Mouse (Mus musculus) heart, postnatal 0 days (tissue): Measurements from ENCODE around the gene Shkbp1. TPM values are rescaled to one million over a fixed set of nuclear protein-coding genes. Genes with fewer than 3 reads are reported as not detected.

Source experiments
- ATAC-seq: fragments of 200-750 bp; cut with Nextera tagmentation; 2 replicates; pipeline ENCODE4 v1.8.0; 2017; ENCODE audit warnings: low read depth, moderate number of reproducible peaks, moderate library complexity; ENCODE audit not compliant: insufficient read depth
- DNase-seq: peaks from one replicate; pipeline ENCODE4 v3.0.0-alpha.2; 2016; ENCODE audit warnings: low spot score
- H3K27ac ChIP-seq: fragments of 300-500 bp; sonication (generic); 2 replicates; pipeline ENCODE4 v1.5.1; 2014; ENCODE audit warnings: low read depth, mild to moderate bottlenecking
- H3K27me3 ChIP-seq: fragments of 300-500 bp; sonication (generic); 2 replicates; pipeline ENCODE4 v1.6.1; 2014; ENCODE audit warnings: low read length, mixed read lengths; ENCODE audit not compliant: control insufficient read depth, insufficient read depth
- H3K36me3 ChIP-seq: fragments of 300-500 bp; sonication (generic); replicated peaks from 2 replicates; pipeline ENCODE4 v1.6.1; 2014; ENCODE audit warnings: low read length, mixed read lengths; ENCODE audit not compliant: control insufficient read depth, insufficient read depth
- H3K4me1 ChIP-seq: fragments of 300-500 bp; sonication (generic); 2 replicates; pipeline ENCODE4 v1.6.1; 2014; ENCODE audit warnings: antibody characterized with exemption; ENCODE audit not compliant: control insufficient read depth, insufficient read depth
- H3K4me2 ChIP-seq: fragments of 300-500 bp; sonication (generic); 2 replicates; pipeline ENCODE4 v1.6.1; 2014; ENCODE audit warnings: low read depth, mild to moderate bottlenecking, low read length, moderate library complexity
- H3K4me3 ChIP-seq: fragments of 300-500 bp; sonication (generic); 2 replicates; pipeline ENCODE4 v1.5.1; 2014; ENCODE audit warnings: low read depth, low read length
- H3K9ac ChIP-seq: fragments of 300-500 bp; sonication (generic); replicated peaks from 2 replicates; pipeline ENCODE4 v1.6.1; 2014; ENCODE audit warnings: low read depth, low read length, mixed read lengths
- H3K9me3 ChIP-seq: fragments of 300-500 bp; sonication (generic); replicated peaks from 2 replicates; pipeline ENCODE4 v1.6.1; 2016; ENCODE audit warnings: low read length; ENCODE audit not compliant: control insufficient read depth
- CTCF ChIP-seq: IDR thresholded peaks from 2 replicates; pipeline ENCODE4 v1.5.1; 2016; ENCODE audit warnings: antibody characterized with exemption, control low read depth, low read depth
- EP300 ChIP-seq: IDR thresholded peaks from 2 replicates; pipeline ENCODE4 v1.6.1; 2016; ENCODE audit warnings: antibody characterized with exemption, low read depth
- WGBS: fragments of 180-500 bp; shearing (Covaris S2); extraction: QIAGEN DNeasy Blood & Tissue Kit; methylation state at CpG from one replicate; pipeline ENCODE4 v1.1.7; 2014; 5-methylcytosine and 5-hydroxymethylcytosine counted together
- polyA plus RNA-seq: library from polyadenylated mRNA; unstranded; fragments of >200 nt; fragmentation: Nextera tagmentation; extraction: Ambion mirVana; gene quantifications from 2 replicates; pipeline ENCODE4 v1.2.1, GENCODE M21; 2015
- total RNA-seq: library from RNA; depleted of rRNA; stranded (reverse); fragments of >200 nt; gene quantifications from 2 replicates; pipeline ENCODE4 v1.2.3, GENCODE M21; 2014; ENCODE audit warnings: low replicate concordance

Gene Shkbp1
- total and polyA plus RNA-seq, 2 experiments from 2014 or later: 16.7 to 18.3 TPM

GRCm38 (mm10) chr7:27396184-27397047 is 40.6 kb upstream of the Shkbp1 start:
- Histone ChIP-seq H3K9me3 (no peaks in the 10 kb centered on the region), H3K9ac (no peak overlapping the region), H3K4me2 (peak overlapping the region; percentile 66), H3K36me3 (no peaks in the 10 kb centered on the region), H3K4me1 (0 out of 2 replicates have a peak, but pooled peaks cover 7% of the 10 kb centered on the region), H3K4me3 (peak overlapping the region; percentile 47), H3K27ac (no peak overlapping the region), H3K27me3 (peaks cover 78% of the 10 kb centered on the region)
- no peak for DNase-seq
- TF ChIP-seq EP300 (no peak), CTCF (no peak)
- no peak for ATAC-seq
- WGBS: 5% methylated on average over 27 of the region's 68 CpGs

GRCm38 (mm10) chr7:27395521-27396183 is 39.8 kb upstream of the Shkbp1 start:
- H3K9me3 ChIP-seq: no peaks in the 10 kb centered on the region
- TF ChIP-seq CTCF (no peak), EP300 (no peak)
- 2% methylated on average over 22 of the region's 22 CpGs for WGBS
- no peak overlapping the region for H3K4me3 ChIP-seq
- 0 out of 2 replicates have a peak, but pooled peaks cover 7% of the 10 kb centered on the region for H3K4me1 ChIP-seq
- peak overlapping the region; percentile 66 for H3K4me2 ChIP-seq
- H3K27me3 ChIP-seq: peaks cover 78% of the 10 kb centered on the region
- no peak overlapping the region for H3K9ac ChIP-seq
- no peaks in the 10 kb centered on the region for H3K36me3 ChIP-seq
- no peak overlapping the region for H3K27ac ChIP-seq
- DNase-seq (no peak), ATAC-seq (no peak)

- Histone ChIP-seq H3K4me2 (no peak overlapping the region), H3K36me3 (no peaks in the 10 kb centered on the region), H3K4me1 (0 out of 2 replicates have a peak, but pooled peaks cover 6% of the 10 kb centered on the region), H3K27ac (no peak overlapping the region), H3K9ac (no peak overlapping the region), H3K9me3 (no peaks in the 10 kb centered on the region), H3K4me3 (no peak overlapping the region), H3K27me3 (peaks cover 49% of the 10 kb centered on the region)
- no peak for DNase-seq
- ATAC-seq: no peak
- 34% methylated on average over 16 of the region's 16 CpGs for WGBS
- no peak for TF ChIP-seq EP300
- no peak for TF ChIP-seq CTCF
Measured at GRCm38 (mm10) chr7:27391416-27391815, 35.6 kb upstream of the Shkbp1 start.

GRCm38 (mm10) chr7:27389213-27389612 is 33.4 kb upstream of the Shkbp1 start:
- 63% methylated on average over 6 of the region's 6 CpGs for WGBS
- Histone ChIP-seq H3K4me2 (no peak overlapping the region), H3K4me1 (no peaks in the 10 kb centered on the region), H3K27ac (no peak overlapping the region), H3K9me3 (no peaks in the 10 kb centered on the region), H3K4me3 (no peak overlapping the region), H3K36me3 (no peaks in the 10 kb centered on the region), H3K9ac (no peak overlapping the region), H3K27me3 (peaks cover 27% of the 10 kb centered on the region)
- no peak for ATAC-seq
- no peak for TF ChIP-seq EP300
- TF ChIP-seq CTCF: no peak
- no peak for DNase-seq

GRCm38 (mm10) chr7:27384731-27385130 is 28.9 kb upstream of the Shkbp1 start:
- ATAC-seq (0 out of 2 replicates have a peak, but pooled peaks have one; percentile 41), DNase-seq (no peak)
- 36% methylated on average over 4 of the region's 4 CpGs for WGBS

More at GRCm38 (mm10) chr7:27384731-27385130, 28.9 kb upstream of the Shkbp1 start:
- no peaks in the 10 kb centered on the region for H3K9me3 ChIP-seq
- no peaks in the 10 kb centered on the region for H3K4me1 ChIP-seq
- peak; percentile 62 for TF ChIP-seq CTCF
- no peak for TF ChIP-seq EP300
- no peak overlapping the region for H3K4me3 ChIP-seq
- H3K27ac ChIP-seq: no peak overlapping the region
- H3K4me2 ChIP-seq: no peak overlapping the region
- H3K9ac ChIP-seq: no peak overlapping the region
- no peaks in the 10 kb centered on the region for H3K27me3 ChIP-seq
- no peaks in the 10 kb centered on the region for H3K36me3 ChIP-seq
